Mouse (Mus musculus): ENCODE results near the gene Pmp22.

Pmp22 gene

DNA sequence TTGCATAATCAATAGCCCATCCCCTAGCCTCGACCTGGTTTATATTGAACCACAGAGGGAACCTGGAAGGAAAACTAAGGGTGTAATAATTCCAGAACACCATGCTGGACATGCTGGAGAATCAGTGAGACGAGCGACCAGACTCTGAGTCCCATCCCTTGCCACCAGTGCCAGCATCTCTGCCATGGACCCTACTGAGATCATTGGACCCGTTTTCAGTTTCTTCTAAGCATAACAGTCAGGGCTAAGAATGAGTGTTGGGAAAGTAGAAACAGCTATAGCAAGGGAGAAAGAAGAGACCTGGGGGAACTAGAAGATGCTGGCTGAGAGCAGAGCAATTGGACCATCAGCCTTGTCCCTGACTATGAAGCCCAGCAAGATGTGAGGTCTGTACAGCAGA, 1.3 kb upstream of the Pmp22 start:
- no peak for DNase-seq (ENCODE audit: low spot score in 2 of 2)

DNA sequence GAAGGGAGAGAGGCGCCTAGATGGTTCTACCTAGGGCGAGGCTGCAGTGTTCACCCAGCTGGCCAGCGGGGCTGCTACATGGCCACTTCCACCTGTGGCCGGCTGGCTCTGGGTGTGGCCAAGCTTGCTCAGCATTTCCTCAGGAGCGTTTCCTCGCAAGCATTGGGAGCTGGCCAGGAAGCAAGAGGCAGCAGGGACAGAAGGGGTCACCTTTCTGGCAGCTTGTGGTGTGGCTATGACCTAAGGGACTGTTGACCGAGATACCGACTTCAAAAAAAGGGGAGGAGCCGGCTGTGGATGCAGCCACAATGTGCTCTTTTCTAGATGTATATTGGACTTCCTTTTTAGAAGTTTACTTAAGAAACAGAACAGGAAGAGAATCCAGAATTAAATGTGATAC, 593 bp downstream of the Pmp22 start:
- no peak for DNase-seq (ENCODE audit: low spot score in 2 of 2)

DNA sequence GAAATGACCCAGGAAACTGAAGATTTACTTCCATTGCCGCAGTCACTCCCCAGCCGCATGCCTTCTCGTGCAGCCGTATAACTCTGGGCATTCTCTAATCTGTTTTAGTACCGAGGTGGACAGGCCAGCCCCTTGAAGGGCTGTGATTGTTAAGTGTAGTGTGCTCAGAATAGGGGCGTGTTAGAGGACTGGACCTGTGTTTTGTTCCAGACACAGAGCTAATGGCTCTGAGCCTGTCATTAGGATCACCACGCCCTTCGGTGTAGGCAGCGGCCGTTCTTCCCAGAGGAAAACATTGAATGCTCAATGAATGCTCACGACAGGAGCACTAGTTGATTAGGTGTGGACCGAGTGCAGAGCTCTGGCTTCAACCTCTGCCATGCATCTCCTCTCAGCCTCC, 1.1 kb downstream of the Pmp22 start:
- DNase-seq (ENCODE audit: low spot score in 2 of 2): no peak

DNA sequence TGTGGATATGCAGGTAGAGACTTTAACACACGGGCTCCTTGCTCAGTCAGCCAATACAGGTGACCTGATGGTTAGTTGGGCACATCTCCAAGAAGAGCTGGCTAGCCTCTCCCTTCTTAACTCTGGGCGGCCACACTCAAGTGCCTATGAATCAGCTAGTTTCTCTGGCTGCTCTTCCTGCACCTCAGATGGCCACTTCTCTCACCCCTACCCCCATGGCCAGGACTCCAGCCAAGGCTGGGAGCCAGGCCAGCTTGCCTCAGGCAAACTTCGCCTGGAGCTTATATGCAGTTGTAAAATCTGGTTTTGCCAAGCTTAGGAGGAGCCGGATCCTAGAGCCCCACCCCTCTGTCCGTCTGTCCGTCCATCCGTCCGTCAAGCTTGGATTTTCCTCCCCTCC, 1.7 kb downstream of the Pmp22 start:
- peak; percentile 62 to 65 for DNase-seq (ENCODE audit: low spot score in 2 of 2)

DNA sequence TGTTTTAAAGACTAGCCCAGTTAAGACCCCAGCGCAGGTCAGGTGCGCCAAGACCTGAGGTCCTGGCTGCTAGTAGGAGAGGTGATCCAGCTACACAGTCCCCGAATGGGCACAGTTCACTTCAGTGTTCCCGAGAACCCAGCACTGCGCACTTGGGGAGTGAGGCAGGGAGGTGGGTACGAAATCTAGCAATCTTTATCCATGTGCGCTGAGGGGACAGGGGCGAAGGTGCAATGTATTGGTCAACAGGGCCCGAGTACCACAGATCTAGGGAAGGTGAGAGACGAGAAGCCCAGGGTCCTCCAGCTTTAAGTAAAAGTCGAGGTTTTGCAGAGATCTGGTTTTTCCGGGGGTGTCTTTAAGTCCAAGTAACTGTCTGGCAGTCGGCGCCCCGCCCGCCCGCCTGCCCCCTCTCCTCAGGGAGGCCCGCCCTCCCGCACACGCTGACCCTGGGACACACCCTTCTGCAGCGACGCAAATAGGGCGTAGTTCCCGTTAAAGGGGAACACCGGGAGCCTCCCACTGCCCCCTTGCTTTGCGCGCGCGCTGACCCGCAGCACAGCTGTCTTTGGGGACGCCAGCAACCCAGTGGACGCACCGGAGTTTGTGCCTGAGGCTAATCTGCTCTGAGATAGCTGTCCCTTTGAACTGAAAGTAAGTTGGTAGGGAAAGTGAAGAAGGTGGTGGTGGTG, 2.4 kb downstream of the Pmp22 start:
- no peak for DNase-seq (ENCODE audit: low spot score in 2 of 2)

DNA sequence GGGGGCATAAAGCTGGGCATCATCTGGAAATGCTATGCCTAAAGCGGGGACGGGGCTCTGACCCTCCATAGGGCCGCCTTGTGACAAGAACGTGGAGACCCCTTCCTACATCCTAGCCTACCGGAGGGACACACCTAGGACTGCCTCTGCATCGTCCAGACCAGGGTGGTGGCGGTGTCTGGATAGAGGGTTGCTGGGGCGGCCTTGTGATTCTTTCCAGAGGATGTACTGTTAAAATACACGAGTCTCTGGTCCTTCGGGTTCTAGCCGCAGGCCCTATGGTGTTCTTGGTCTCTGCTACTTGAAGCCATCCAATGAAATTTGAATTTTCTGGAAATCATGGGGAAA, 2.9 kb downstream of the Pmp22 start:
- DNase-seq (ENCODE audit: low spot score in 2 of 2): no peak

DNA sequence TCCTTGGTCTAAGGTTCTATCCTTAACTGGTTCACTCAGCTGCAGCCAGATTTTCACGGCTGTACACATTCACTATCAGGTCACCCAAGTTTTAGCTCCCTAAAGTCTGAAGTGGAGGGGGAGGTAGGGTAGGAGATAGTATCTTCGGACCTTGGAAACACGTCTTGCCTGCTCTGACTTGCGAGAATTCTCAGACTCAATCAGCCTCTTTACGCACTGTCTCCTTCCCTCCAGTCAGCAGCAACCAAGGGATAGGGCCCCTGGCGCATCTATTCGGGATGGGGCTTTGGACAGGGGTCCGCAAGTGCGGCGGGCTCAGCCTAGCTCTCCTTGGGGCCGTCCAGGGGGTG, 3.3 kb downstream of the Pmp22 start:
- DNase-seq (ENCODE audit: low spot score in 2 of 2): no peak

DNA sequence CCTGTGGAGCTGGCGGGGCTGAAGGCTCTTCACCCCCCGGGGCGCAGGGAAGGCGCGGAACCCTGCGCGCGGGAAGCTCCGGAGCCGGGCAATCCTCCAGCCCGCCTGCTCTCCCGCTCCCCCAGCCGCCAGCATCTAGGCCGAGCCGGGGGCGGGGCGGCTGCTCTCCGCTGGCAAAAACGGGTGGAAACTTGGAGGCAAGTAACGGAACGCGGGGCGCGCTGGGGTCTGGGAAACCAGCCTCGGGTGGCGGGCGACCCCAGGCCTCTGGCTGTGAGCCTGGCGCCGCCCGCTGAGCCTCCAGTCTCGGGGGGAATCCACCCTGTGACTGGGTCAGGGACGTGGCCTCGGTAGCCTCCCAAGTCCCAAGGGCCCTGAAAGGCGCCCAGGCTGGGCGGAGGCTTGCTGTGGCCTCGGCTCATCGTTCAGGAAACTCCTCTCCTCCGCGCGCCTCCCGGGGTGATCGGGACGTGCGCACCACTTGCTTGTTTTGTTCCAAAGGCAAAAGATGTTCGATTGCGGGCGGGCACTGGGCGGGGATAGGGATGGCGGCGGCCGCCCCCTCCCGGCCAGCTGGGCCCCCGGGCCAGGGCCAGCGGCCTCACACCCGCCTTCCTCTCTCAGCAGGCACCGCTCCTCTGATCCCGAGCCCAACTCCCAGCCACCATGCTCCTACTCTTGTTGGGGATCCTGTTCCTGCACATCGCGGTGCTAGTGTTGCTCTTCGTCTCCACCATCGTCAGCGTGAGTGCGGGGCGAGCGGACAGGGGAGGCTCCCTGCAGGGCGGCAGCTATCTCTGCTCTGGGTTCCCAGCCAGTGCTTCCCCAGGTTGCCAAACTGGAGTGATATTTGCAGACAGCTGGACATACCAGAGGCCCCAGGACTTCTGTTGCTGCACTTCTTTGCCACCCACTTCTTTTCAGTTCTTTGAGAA, 4.0 kb downstream of the Pmp22 start:
- DNase-seq (ENCODE audit: low spot score in 2 of 2): peak; percentile 75 to 82

DNA sequence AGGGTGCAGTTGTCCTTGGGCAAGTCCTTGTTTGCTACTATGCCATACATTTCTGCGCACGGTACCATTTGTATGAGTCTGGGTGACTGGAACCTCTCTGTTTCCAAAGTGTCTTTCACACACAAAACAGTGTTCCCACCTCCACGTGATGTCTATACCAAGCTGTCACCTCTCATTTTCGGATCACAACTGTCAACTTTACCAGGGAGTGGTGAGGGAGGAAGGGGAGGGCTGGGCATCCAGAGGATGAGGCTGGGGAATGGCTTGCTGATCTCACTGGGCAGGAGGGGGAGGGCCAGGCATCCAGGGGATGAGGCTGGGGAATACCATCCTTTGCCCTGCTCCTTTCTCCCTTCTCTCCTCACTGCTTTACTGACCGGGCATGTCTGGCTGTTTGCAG, 5.2 kb downstream of the Pmp22 start:
- DNase-seq (ENCODE audit: low spot score in 2 of 2): no peak

DNA sequence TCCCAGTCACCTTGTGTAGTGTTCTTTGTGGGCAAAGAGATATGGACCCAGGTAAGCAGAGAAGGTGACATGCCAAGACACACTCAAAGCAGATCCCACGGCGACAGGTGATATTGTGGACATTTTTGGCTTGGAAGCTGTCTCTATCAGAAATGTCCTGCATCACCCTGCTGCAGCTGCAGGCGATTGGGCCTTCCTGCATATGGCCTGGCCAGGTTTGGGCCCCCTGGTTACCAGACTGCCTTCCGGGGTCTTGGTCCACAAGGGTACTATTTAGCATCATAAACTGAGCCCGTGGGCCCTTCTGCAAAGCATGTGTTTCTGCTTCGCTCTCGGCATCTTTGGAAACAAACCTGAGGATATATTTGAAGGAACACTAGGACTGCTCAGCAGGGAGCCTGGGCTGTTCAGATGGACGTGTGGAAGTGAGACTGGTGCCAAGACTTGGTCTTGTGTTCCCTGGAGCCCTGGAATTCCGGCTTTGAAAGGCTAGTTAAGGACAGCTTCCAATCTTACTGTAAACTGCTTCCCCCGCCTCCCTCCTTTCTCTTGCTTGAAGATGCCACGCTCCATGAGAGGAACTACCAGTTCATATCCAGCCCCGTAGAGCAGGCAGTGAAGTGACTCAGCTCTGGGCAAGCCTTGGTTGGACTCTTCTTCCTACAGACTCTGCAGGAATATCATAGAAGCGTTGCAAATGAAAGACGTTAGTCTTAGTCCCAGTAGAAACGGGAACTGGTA, 6.1 kb downstream of the Pmp22 start:
- peak in 1 of 2 experiments; percentile 45 for DNase-seq (ENCODE audit: low spot score in 2 of 2)

DNA sequence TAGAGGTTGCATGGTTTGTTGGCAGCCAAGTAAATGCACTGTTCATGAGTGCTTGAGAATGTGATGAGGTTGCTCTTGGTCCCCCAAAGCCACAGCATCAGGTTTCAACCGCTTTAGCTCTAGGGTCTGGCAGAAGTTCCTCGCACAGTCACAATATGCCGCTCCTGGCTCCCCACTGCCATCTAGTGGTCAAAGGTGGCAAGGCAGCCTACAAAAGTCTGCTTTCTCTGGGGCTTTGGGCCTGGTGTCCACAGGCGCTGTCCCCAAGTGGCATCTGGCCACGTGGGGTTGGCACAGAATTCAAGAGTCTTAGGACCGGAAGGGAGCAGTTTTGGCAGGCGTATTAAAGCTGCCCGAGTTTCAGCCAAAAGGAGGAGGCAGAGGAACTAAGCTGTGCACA, 6.8 kb downstream of the Pmp22 start:
- DNase-seq (ENCODE audit: low spot score in 2 of 2): peak; percentile 93 to 96

DNA sequence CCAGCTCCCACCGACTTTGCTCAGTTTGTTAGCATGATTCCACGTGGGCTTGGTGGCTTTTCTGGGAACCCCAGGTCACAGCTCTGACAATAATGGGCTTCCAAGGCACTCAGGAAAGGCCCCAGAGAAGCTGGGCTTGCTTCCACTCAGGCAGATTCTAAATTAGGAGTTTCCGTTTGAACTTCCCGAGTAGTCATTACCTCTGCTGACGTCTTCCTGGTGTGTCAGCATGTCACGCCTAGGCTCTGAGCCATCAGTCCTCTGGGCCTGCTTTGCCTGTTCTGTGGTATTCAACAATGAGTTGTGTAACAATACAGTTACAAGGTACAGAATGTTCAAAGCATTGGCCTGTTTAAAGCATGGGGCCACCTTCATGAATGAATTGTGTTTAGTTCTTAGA, 7.4 kb downstream of the Pmp22 start:
- DNase-seq (ENCODE audit: low spot score in 2 of 2): peak; percentile 44 to 48

DNA sequence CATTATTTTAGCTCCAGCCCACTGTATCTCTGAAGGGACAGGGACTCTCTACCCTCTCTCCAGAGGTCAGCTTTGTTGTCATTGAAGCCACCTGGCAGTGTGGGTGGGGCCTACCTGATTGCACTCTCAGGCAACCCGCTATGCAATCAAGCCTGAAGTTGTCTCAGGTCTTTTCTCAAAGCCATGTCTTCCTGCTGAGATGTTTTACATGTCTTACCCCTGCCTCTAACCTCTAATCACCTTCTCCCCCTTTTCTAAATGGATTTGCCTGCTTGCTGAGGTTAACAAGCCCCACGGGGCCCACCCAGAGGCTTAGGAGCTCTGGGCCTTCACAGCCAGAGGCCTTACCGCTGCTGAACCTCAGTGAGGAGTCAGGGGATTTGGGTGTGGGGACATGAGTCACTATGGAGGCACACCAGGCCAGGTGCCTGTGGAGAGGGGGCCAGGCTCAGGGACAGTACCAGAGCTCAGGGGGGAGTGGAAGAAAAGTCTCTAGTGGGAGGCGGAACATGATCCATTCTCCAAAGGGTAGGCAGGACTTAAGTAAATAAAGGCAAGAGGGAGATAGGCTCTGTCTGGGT, 8.1 kb downstream of the Pmp22 start:
- no peak for DNase-seq (ENCODE audit: low spot score in 2 of 2)

DNA sequence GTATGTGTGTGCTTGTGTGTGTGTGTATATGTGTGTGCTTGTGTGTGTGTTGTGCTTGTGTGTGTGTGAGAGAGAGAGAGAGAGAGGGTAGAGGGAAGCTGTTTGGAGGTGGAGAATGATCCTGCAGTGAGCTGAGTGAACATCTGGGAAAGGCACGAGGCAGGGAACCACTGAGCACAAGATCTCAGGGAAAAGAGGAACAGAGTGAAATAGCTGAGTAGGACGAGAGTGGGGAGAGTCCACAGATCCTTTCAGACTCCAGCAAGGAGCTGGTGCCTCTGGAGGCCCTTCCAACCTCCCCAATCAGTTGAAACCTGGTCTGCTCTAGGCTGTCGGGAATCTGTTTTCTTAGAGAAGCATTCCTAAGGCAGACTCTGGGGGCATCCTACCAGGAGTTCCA, 10.0 kb downstream of the Pmp22 start:
- no peak for DNase-seq (ENCODE audit: low spot score in 2 of 2)

DNA sequence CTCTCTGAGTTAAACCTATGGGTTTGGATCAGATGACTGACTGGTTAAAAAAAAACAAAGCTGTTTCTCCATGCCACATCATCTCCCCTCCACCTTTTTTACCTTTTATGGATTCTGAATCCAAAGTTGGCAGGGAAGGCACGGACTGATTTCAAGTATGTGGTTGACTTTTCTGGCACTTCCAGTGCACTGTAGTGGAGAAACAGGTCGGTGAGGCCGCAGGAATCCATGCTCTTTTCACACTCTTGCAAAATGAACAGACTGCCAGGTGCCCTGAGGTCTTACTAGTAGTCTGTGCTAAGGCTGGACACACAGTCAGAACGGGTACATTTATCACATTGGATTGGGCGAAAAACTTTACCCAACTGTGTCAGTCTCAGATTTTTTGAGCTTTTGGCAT, 13.5 kb downstream of the Pmp22 start:
- no peak for DNase-seq (ENCODE audit: low spot score in 2 of 2)

DNA sequence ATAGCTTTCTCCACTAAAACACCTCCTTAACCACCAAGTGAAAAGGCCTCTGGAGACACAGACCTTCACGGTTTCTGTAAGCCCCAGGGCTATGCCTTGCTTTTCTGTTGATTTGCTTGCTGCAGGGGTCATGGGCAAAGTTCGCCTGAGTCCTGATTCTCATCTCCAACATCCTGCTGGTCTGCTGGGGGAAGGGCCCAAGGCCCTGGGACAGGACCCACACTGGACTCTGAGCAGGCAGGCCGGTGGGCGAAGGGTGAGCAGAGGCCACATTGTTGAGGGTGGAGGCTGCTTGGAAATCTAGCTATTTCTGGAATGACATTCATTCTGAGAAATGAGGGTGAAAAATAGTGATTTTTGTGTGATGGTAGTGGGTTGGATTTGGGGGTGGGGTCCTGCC, 14.0 kb downstream of the Pmp22 start:
- DNase-seq (ENCODE audit: low spot score in 2 of 2): no peak

DNA sequence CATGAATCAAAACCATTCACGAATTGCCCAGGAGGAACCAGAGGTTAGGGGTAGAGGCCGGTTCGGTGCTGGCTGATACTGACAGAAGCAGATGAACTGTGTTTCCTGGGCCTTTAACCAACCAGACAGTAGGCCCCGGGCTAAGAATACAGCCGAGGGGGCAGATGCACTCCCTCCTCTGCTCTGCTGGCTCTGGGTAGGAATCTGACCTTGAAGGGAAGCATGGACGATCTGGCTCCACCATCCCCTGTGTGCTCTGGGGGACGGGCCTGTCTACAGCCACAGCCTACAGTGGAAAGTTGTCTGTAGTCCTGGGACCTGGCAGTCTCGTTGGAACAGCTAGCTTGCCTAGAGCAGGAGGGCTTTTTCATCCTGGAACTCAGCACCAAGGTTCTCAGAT, 14.7 kb downstream of the Pmp22 start:
- DNase-seq (ENCODE audit: low spot score in 2 of 2): no peak

DNA sequence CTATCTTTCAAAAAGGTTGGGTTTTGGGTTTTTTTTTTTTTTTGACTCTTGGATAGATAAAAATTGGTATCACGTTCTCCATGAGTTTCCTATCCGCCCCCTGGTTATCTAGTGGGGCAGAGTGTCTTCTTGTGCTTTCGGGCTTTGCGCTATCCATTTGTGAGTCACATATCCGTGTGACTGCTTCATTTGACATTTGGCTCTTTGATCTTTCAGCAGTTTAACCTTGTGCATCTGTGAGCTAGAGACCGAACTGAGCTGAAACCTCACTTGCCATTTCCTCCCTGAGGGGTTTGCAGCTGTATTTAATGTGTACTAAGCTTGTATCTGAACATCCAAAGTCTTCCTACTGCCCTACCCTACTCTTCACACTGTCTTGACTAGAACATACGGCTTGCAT, 17.8 kb downstream of the Pmp22 start:
- DNase-seq (ENCODE audit: low spot score in 2 of 2): no peak

DNA sequence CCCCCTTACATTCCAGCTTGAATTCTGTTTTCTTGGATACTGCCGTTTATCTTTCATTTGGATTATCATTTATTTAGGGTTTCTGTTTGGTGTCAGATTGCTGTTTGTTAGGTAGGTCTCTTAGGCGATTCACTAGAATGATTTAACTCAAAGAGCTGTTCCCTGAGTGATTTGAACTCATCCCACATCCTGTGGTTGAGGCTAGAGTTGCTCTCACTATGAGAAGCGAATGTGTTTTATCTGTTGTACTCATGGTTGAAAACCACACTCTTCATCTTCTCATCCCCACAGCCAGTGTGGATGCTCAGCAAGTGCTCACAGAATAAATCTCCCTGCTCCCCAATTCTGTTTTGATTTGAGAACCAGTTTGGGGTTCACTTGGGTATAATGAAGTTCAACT, 19.5 kb downstream of the Pmp22 start:
- no peak for DNase-seq (ENCODE audit: low spot score in 2 of 2)

DNA sequence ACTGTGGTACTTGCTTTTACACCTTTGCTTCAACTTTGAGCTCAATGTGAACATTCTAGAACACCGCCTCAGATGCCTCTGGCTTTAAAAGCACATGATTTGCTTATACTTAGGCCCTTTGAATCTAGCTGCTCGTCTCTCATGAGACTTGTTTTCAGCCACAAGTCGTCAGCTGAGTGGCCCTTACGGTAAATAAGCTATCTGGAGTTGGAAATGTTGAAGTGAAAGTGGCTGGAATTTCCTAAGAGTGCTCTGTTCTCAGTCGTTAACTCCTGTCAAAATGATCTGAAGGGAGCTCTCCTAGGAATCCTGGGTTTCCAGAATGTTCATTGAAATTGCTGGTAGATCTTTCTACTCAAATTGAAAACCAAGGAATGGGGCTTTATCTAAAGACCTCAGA, 23.1 kb downstream of the Pmp22 start:
- no peak for DNase-seq (ENCODE audit: low spot score in 2 of 2)

DNA sequence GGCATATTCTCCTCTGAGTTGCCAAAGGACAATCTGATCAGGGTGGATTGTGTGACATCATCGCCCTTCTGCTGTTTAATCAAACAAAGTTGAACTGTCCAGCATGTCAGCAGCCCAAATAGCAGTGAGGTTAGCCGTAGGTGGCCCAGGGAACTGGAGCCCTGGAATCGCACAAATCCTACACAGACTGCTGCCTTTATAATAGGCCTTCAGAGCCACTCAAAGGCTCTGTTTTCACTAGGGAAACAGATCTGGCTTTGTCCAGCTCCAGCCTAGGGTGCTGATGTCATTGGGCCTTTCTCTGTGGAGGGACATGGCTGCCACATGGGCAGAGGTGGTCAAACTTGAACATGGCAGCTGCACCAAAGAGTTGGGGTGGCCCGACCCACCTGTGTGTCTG, 28.3 kb downstream of the Pmp22 start:
- no peak for DNase-seq (ENCODE audit: low spot score in 2 of 2)

DNA sequence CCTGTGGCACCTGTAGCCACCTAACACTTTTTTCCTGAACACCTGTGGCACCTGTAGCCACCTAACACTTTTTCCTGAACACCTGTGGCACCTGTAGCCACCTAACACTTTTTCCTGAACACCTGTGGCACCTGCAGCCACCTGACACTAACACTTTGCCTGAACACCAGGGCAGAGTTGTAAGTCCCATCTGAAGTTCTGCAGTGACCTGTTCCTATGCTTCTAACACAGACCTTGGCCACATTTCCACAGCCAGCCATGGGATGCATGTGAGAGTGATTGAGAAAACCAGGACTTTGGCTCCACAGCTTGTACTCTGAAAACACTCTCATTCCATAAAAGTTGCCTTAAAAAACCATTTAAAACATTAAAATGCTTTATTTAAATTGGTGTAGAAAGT, 32.1 kb downstream of the Pmp22 start:
- peak in 1 of 2 experiments; percentile 11 for DNase-seq (ENCODE audit: low spot score in 2 of 2)
